Mouse (Mus musculus) neural tube, embryonic 15.5 days (tissue): ENCODE measurements around the gene Sash1. TPM values are rescaled to one million over a fixed set of nuclear protein-coding genes. Genes with fewer than 3 reads are reported as not detected.
A peak's percentile ranks its signal among the peaks of the same experiment; 100 is the strongest.

Experiments
- ATAC-seq: fragments of 200-750 bp; cut with Nextera tagmentation; 2 replicates; pipeline ENCODE4 v1.8.0; 2017; ENCODE audit warnings: mild to moderate bottlenecking, moderate TSS enrichment, moderate library complexity; ENCODE audit not compliant: low FRiP score
- H3K27ac ChIP-seq: fragments of 300-500 bp; sonication (generic); replicated peaks from 2 replicates; pipeline ENCODE4 v1.5.1; 2015; ENCODE audit warnings: mild to moderate bottlenecking, inconsistent platforms
- H3K27me3 ChIP-seq: fragments of 300-500 bp; sonication (generic); replicated peaks from 2 replicates; pipeline ENCODE4 v1.6.1; 2015; ENCODE audit warnings: inconsistent platforms
- H3K36me3 ChIP-seq: fragments of 300-500 bp; sonication (generic); 2 replicates; pipeline ENCODE4 v1.6.1; 2015; ENCODE audit warnings: inconsistent platforms
- H3K4me1 ChIP-seq: fragments of 300-500 bp; sonication (generic); 2 replicates; pipeline ENCODE4 v1.6.1; 2015; ENCODE audit warnings: inconsistent platforms
- H3K4me2 ChIP-seq: fragments of 300-500 bp; sonication (generic); 2 replicates; pipeline ENCODE4 v1.6.1; 2015; ENCODE audit warnings: inconsistent platforms, mild to moderate bottlenecking, moderate library complexity
- H3K4me3 ChIP-seq: fragments of 300-500 bp; sonication (generic); replicated peaks from 2 replicates; pipeline ENCODE4 v1.5.1; 2015; ENCODE audit warnings: mild to moderate bottlenecking, inconsistent platforms
- H3K9ac ChIP-seq: fragments of 300-500 bp; sonication (generic); replicated peaks from 2 replicates; pipeline ENCODE4 v1.6.1; 2015; ENCODE audit warnings: mild to moderate bottlenecking, inconsistent platforms
- H3K9me3 ChIP-seq: fragments of 300-500 bp; sonication (generic); replicated peaks from 2 replicates; pipeline ENCODE4 v1.6.1; 2016; ENCODE audit warnings: inconsistent platforms
- WGBS: fragments of 180-500 bp; shearing (Covaris S2); methylation state at CpG from one replicate; pipeline ENCODE4 v1.1.7; 2015; ENCODE audit warnings: mixed read lengths; 5-methylcytosine and 5-hydroxymethylcytosine counted together
- polyA plus RNA-seq: library from polyadenylated mRNA; unstranded; fragments of >200 nt; fragmentation: Nextera tagmentation; extraction: Ambion mirVana; gene quantifications from 2 replicates; pipeline ENCODE4 v1.2.1, GENCODE M21; 2015

Gene Sash1
- 2.5 and 3.7 TPM in 2 replicates for polyA plus RNA-seq

GRCm38 (mm10) chr10:8885630-8886527 lies at the start of gene Sash1:
Gene Sash1, minus strand, starts transcription at chr10:8886070.
- Histone ChIP-seq H3K9me3 (no peaks in the 10 kb centered on the region), H3K4me3 (peak within 1 kb of the TSS; percentile 66), H3K36me3 (no peaks in the 10 kb centered on the region), H3K27me3 (peaks cover 5% of the 10 kb centered on the region), H3K27ac (peak within 1 kb of the TSS; percentile 89), H3K9ac (peak within 1 kb of the TSS; percentile 59), H3K4me1 (peaks cover 19% of the 10 kb centered on the region), H3K4me2 (peak within 1 kb of the TSS; percentile 96)
- WGBS = under 1% methylated on average over 78 of the region's 80 CpGs
- ATAC-seq = peak; percentile 90

- 78% methylated on average over 4 of the region's 4 CpGs for WGBS
- Histone ChIP-seq H3K27ac (no peak overlapping the region), H3K4me2 (no peak overlapping the region), H3K4me1 (no peaks in the 10 kb centered on the region), H3K4me3 (no peak overlapping the region), H3K9ac (no peak overlapping the region), H3K9me3 (no peaks in the 10 kb centered on the region), H3K27me3 (no peaks in the 10 kb centered on the region), H3K36me3 (no peaks in the 10 kb centered on the region)
- ATAC-seq = no peak
Measured at GRCm38 (mm10) chr10:8935601-8936000, 49.7 kb upstream of the Sash1 start.

GRCm38 (mm10) chr10:8933451-8934372 lies 47.8 kb upstream of the Sash1 start:
- no peak for ATAC-seq

GRCm38 (mm10) chr10:8931548-8932240 lies 45.8 kb upstream of the Sash1 start:
- H3K36me3 ChIP-seq = no peaks in the 10 kb centered on the region
- H3K9ac ChIP-seq = no peak overlapping the region
- no peaks in the 10 kb centered on the region for H3K27me3 ChIP-seq
- H3K4me1 ChIP-seq = peaks cover 11% of the 10 kb centered on the region
- H3K27ac ChIP-seq = no peak overlapping the region
- ATAC-seq = no peak
- H3K9me3 ChIP-seq = no peaks in the 10 kb centered on the region
- 91% methylated on average over 8 of the region's 8 CpGs for WGBS
- H3K4me2 ChIP-seq = no peak overlapping the region
- H3K4me3 ChIP-seq = no peak overlapping the region

More at GRCm38 (mm10) chr10:8933451-8934372, 47.8 kb upstream of the Sash1 start:
- Histone ChIP-seq H3K27me3 (no peaks in the 10 kb centered on the region), H3K4me2 (no peak overlapping the region), H3K4me1 (peaks cover 10% of the 10 kb centered on the region), H3K4me3 (no peak overlapping the region), H3K27ac (no peak overlapping the region), H3K9me3 (no peaks in the 10 kb centered on the region), H3K36me3 (no peaks in the 10 kb centered on the region), H3K9ac (no peak overlapping the region)
- 80% methylated on average over 10 of the region's 10 CpGs for WGBS

GRCm38 (mm10) chr10:8930672-8931071 lies 44.8 kb upstream of the Sash1 start:
- H3K36me3 ChIP-seq = no peaks in the 10 kb centered on the region
- H3K9me3 ChIP-seq = no peaks in the 10 kb centered on the region
- no peak overlapping the region for H3K4me2 ChIP-seq
- ATAC-seq = no peak
- H3K27ac ChIP-seq = no peak overlapping the region
- no peak overlapping the region for H3K4me3 ChIP-seq
- H3K27me3 ChIP-seq = no peaks in the 10 kb centered on the region
- no peak overlapping the region for H3K9ac ChIP-seq
- H3K4me1 ChIP-seq = peaks cover 11% of the 10 kb centered on the region

- Histone ChIP-seq H3K9ac (no peak overlapping the region), H3K4me3 (no peak overlapping the region), H3K36me3 (no peaks in the 10 kb centered on the region), H3K4me2 (no peak overlapping the region), H3K27ac (peak overlapping the region; percentile 51; the same call in 1 of the 2 replicates), H3K27me3 (no peaks in the 10 kb centered on the region), H3K4me1 (peaks cover 11% of the 10 kb centered on the region), H3K9me3 (no peaks in the 10 kb centered on the region)
- ATAC-seq = peak; percentile 60
- WGBS = 33% methylated on average over 10 of the region's 10 CpGs
Measured at GRCm38 (mm10) chr10:8928775-8929647, 43.1 kb upstream of the Sash1 start.

GRCm38 (mm10) chr10:8928261-8928660 lies 42.4 kb upstream of the Sash1 start:
- Histone ChIP-seq H3K27me3 (no peaks in the 10 kb centered on the region), H3K36me3 (no peaks in the 10 kb centered on the region), H3K4me2 (no peak overlapping the region), H3K4me3 (no peak overlapping the region), H3K27ac (peak overlapping the region; percentile 51; the same call in 1 of the 2 replicates), H3K9ac (no peak overlapping the region), H3K9me3 (no peaks in the 10 kb centered on the region), H3K4me1 (peaks cover 11% of the 10 kb centered on the region)
- no peak for ATAC-seq

GRCm38 (mm10) chr10:8926906-8927305 lies 41.0 kb upstream of the Sash1 start:
- ATAC-seq = no peak
- no peak overlapping the region for H3K9ac ChIP-seq
- no peak overlapping the region for H3K4me3 ChIP-seq
- H3K36me3 ChIP-seq = no peaks in the 10 kb centered on the region
- no peaks in the 10 kb centered on the region for H3K9me3 ChIP-seq
- H3K4me1 ChIP-seq = peaks cover 11% of the 10 kb centered on the region
- H3K27ac ChIP-seq = no peak overlapping the region
- H3K27me3 ChIP-seq = no peaks in the 10 kb centered on the region
- H3K4me2 ChIP-seq = no peak overlapping the region
- 96% methylated on average over 3 of the region's 3 CpGs for WGBS

GRCm38 (mm10) chr10:8926295-8926694 lies 40.4 kb upstream of the Sash1 start:
- no peak overlapping the region for H3K4me3 ChIP-seq
- H3K4me2 ChIP-seq = no peak overlapping the region
- no peaks in the 10 kb centered on the region for H3K27me3 ChIP-seq
- no peak overlapping the region for H3K27ac ChIP-seq
- no peak overlapping the region for H3K9ac ChIP-seq
- WGBS = 93% methylated on average over 3 of the region's 3 CpGs
- H3K9me3 ChIP-seq = no peaks in the 10 kb centered on the region
- no peak for ATAC-seq
- H3K36me3 ChIP-seq = no peaks in the 10 kb centered on the region
- H3K4me1 ChIP-seq = peaks cover 12% of the 10 kb centered on the region

GRCm38 (mm10) chr10:8925299-8925698 lies 39.4 kb upstream of the Sash1 start:
- no peak for ATAC-seq
- Histone ChIP-seq H3K4me2 (no peak overlapping the region), H3K4me3 (no peak overlapping the region), H3K27me3 (no peaks in the 10 kb centered on the region), H3K36me3 (no peaks in the 10 kb centered on the region), H3K4me1 (peaks cover 14% of the 10 kb centered on the region), H3K9ac (no peak overlapping the region), H3K9me3 (no peaks in the 10 kb centered on the region), H3K27ac (no peak overlapping the region)
- WGBS = 75% methylated on average over 5 of the region's 5 CpGs
